Mouse (Mus musculus) stomach, postnatal 0 days (tissue): ENCODE results near the gene Oxsr1.

Source experiments
- CTCF ChIP-seq: IDR thresholded peaks from 2 replicates; pipeline ENCODE4 v1.5.1; 2016; ENCODE audit warnings: antibody characterized with exemption, low read depth, mild to moderate bottlenecking, moderate library complexity
- EP300 ChIP-seq: optimal IDR thresholded peaks from 2 replicates; pipeline ENCODE3; 2016; ENCODE audit warnings: antibody characterized with exemption

DNA sequence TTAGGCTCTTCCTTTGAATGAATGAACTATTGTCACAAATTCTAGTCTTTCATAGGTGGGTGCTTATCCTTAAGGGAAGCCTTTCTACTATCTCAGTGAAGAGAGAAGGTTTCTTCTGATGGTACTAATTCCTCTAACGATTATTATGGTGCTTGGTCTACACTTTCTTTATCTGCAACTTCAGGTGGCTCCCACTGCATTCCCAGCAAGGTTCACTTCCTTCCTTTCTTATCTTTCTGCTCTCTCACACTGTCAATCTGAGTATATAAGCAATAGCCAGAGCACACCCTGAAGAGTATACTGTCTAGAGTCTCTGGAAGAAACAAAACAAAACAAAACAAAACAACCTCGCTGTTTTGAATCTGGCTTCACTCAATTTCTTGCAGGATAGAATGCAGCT is 102.6 kb downstream of the Oxsr1 start:
- TF ChIP-seq CTCF = no peak
- no peak for TF ChIP-seq EP300
